Mouse (Mus musculus): Measurements from ENCODE around the gene Gucy2d.

Gene Gucy2d

GRCm38 (mm10) chr7:98523070-98523812 is 83.0 kb downstream of the Gucy2d start:
- DNase-seq (ENCODE audit: low spot score) = no peak

DNA sequence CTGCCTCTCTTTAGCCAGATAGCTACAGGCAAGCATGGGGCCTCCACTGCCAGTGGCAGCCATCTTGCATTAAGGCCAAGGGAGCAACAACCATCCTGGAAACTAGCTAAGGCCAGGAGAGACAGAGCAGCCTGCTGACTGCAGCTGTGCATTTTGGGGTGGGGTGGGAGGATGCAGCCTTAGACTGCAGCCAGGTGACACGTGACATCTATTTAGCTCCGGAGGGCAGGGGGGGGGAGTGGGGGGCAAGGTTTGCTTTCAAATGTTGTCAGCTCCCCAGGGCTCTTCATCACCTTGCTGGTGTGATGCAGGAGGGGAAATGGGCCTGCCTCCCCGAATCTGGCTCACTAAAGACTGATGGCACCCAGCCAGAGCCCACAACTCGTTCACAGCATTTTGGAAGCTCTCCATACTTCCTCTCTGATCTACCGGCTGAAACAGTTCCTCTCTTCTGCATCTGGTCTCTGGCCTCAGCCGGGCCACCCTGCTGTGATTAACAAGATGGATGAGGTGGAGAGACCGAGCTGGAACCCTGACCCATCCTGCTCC is 83.7 kb downstream of the Gucy2d start:
- DNase-seq (ENCODE audit: low spot score) = no peak

GRCm38 (mm10) chr7:98524401-98524800 is 84.2 kb downstream of the Gucy2d start:
- no peak for DNase-seq (ENCODE audit: low spot score)

DNA sequence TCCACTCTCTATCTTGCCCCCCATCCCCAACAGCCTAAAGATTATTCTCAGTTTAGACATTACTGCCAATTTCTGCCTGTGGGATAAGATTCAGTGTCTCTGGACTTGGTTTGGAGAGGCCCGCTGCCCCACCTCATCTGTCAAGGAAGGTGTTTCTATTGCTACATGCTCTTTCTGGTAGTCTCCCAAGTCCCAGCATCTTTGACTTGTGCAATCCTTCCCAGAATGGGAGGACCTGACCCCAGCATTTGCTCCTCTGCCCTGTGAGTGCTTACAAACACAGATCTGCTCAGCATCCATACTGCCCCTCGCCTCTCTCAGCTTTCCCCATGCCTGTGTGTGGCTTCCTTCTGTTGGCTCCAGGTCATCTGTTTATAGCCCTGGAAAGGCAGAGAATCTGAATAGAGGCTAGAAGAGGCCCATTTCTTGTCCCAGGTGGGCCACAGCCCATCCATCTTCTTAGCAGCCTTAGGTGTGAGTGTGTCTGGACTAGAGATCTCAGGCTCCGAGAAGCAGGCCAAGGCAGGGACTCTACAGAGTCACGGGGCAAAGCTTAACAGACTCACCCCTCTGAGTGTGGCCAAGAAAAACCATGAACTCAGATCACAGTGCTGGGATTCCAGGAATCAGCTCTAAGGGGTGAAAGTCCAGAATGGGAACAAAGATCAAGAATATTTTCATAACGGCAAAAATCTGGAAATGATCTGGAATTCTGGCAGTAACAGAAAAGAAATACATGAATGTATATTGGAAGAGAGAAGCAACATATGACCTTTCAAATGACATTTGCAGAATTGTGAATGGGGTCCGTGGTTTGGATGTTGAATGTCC is 84.9 kb downstream of the Gucy2d start:
- no peak for DNase-seq (ENCODE audit: low spot score)
